Mouse (Mus musculus) cerebral cortex, adult 2 months (tissue): ENCODE data around the gene Slc12a8.

Experiments
- WGBS: fragments of 180-500 bp; shearing (Covaris S2); methylation state at CpG from one replicate; pipeline ENCODE4 v1.1.7; 2018; 5-methylcytosine and 5-hydroxymethylcytosine counted together

Slc12a8 gene

GRCm38 (mm10) chr16:33675848-33676184 lies 158.7 kb downstream of the Slc12a8 start:
- WGBS = 65% methylated on average over 3 of the region's 3 CpGs

- 65% methylated on average over 7 of the region's 7 CpGs for WGBS
Observed at GRCm38 (mm10) chr16:33676347-33677312, 159.5 kb downstream of the Slc12a8 start.

GRCm38 (mm10) chr16:33677313-33677690 lies 160.2 kb downstream of the Slc12a8 start:
- 80% methylated on average over 7 of the region's 7 CpGs for WGBS

GRCm38 (mm10) chr16:33677901-33678300 lies 160.8 kb downstream of the Slc12a8 start:
- WGBS = 83% methylated on average over 5 of the region's 5 CpGs

GRCm38 (mm10) chr16:33680271-33680670 lies 163.1 kb downstream of the Slc12a8 start:
- 78% methylated on average over 7 of the region's 7 CpGs for WGBS

- 68% methylated on average over 10 of the region's 10 CpGs for WGBS
Observed at GRCm38 (mm10) chr16:33680816-33681215, 163.7 kb downstream of the Slc12a8 start.

GRCm38 (mm10) chr16:33682651-33683050 lies 165.5 kb downstream of the Slc12a8 start:
- 90% methylated on average over 3 of the region's 3 CpGs for WGBS

- WGBS = 74% methylated on average over 13 of the region's 13 CpGs
Observed at GRCm38 (mm10) chr16:33683206-33684161, 166.4 kb downstream of the Slc12a8 start.

GRCm38 (mm10) chr16:33684162-33684702 lies 167.1 kb downstream of the Slc12a8 start, which contains the start of gene Heg1:
Gene Heg1, plus strand, starts transcription at chr16:33684370.
- WGBS = under 1% methylated on average over 55 of the region's 57 CpGs

GRCm38 (mm10) chr16:33684703-33685701 lies 167.9 kb downstream of the Slc12a8 start:
- 3% methylated on average over 44 of the region's 46 CpGs for WGBS

- WGBS = 84% methylated on average over 1 of the region's 1 CpGs
Observed at GRCm38 (mm10) chr16:33686056-33686455, 168.9 kb downstream of the Slc12a8 start.

GRCm38 (mm10) chr16:33687724-33688123 lies 170.6 kb downstream of the Slc12a8 start:
- WGBS = 74% methylated on average over 3 of the region's 3 CpGs

- 83% methylated on average over 6 of the region's 6 CpGs for WGBS
Observed at GRCm38 (mm10) chr16:33690975-33691747, 174.0 kb downstream of the Slc12a8 start.

- 71% methylated on average over 1 of the region's 1 CpGs for WGBS
Observed at GRCm38 (mm10) chr16:33693553-33693952, 176.4 kb downstream of the Slc12a8 start.

GRCm38 (mm10) chr16:33696811-33697575 lies 179.9 kb downstream of the Slc12a8 start:
- 71% methylated on average over 13 of the region's 13 CpGs for WGBS

- 67% methylated on average over 9 of the region's 9 CpGs for WGBS
Observed at GRCm38 (mm10) chr16:33697576-33698276, 180.6 kb downstream of the Slc12a8 start.

GRCm38 (mm10) chr16:33698277-33698790 lies 181.2 kb downstream of the Slc12a8 start:
- WGBS = 60% methylated on average over 12 of the region's 12 CpGs

GRCm38 (mm10) chr16:33700584-33700983 lies 183.5 kb downstream of the Slc12a8 start:
- WGBS = 44% methylated on average over 5 of the region's 5 CpGs
